Mouse (Mus musculus): Measurements from ENCODE around the gene Aass. TPM values are rescaled to one million over a fixed set of nuclear protein-coding genes. Genes with fewer than 3 reads are reported as not detected.
"Not testable (repeated sequence)": the region's sequence is repeated elsewhere in the genome, so short reads cannot be mapped to it uniquely, and the experiment has no call there.

The Aass gene
- 1.0 and 1.6 TPM in 2 replicates for polyA plus RNA-seq (2015; fragmentation: Nextera tagmentation; extraction: Ambion mirVana)

DNA sequence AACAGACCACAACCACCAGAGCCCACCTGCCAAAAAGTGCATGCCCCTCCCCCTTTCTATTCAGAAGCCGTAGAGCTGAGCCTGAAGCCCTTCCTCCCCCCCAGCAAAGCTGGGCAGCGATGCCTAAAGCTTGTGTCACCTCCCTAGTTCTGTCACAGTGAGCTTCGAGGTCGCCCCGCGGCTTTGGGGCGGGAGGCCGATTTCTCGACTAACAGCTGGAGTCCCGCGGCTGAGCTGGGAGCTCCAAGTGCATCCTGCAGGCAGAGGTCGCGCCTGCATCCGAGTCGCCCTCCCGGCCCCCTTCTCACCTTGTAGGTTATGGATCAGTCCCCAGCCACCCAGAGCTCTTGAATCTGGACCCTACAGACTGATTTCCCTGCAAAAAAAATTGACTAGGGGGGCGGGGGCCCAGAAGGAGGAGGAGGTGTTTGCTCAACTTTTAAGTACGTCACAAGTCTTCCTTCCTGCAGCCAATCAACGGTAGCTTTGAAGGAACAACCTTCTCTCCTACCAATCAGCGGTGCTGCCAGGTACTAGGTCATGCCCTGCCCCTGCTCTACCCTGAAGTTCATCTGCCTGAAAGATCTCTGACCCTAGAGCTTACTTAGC lies at the start of gene Aass:
TSS of gene Aass (minus strand) at position 414 of the 609 bp plus-strand sequence.
- H3K9me3 ChIP-seq (replicated peaks; ENCODE audit: control insufficient read depth, low read length, poor library complexity, severe bottlenecking) = no peaks in the 10 kb centered on the region
- H3K4me3 ChIP-seq (ENCODE audit: low read depth, low read length) = peak within 1 kb of the TSS; percentile 48
- peak within 1 kb of the TSS; percentile 73 for H3K4me2 ChIP-seq (ENCODE audit: low read length)
- no peak within 1 kb of the TSS for H3K27ac ChIP-seq (ENCODE audit: low read length)
- no peaks in the 10 kb centered on the region; the same call in 1 of the 2 replicates for H3K27me3 ChIP-seq (ENCODE audit: control insufficient read depth, insufficient read depth, low read depth, low read length)
- peaks cover 8% of the 10 kb centered on the region; the same call in 1 of the 2 replicates for H3K4me1 ChIP-seq (ENCODE audit: control insufficient read depth, insufficient read depth, low read length)
- peak; percentile 88 for ATAC-seq
- under 1% methylated on average over 20 of the region's 20 CpGs for WGBS
- no peaks in the 10 kb centered on the region for H3K36me3 ChIP-seq (ENCODE audit: control insufficient read depth, insufficient read depth, low read length)
- H3K9ac ChIP-seq (ENCODE audit: low read depth, low read length) = peak within 1 kb of the TSS; percentile 35; the same call in 1 of the 2 replicates

DNA sequence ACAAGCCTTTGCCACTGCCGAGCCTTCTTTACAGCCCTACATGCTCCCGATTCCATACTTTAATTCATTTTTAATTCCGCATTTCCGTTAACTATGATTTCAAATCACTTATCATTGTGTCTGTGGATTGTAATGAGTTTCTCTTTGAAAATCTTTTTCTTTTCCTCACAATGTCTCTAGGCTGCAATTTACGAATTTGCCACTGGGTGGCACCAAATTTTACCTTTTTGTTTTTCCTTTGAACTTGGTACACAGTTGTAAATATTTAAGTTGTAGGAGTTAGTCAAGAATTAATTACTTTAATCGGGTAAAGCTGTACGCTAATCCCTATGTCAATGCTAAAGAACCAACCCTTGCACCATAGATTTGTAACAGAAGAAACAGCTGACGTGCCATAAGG lies 47.3 kb upstream of the Aass start:
- Histone ChIP-seq H3K4me3 (ENCODE audit: low read depth, low read length) (peak overlapping the region; percentile 5; the same call in 1 of the 2 replicates), H3K27me3 (ENCODE audit: control insufficient read depth, insufficient read depth, low read depth, low read length) (no peaks in the 10 kb centered on the region), H3K9me3 (replicated peaks; ENCODE audit: control insufficient read depth, low read length, poor library complexity, severe bottlenecking) (no peaks in the 10 kb centered on the region), H3K27ac (ENCODE audit: low read length) (no peak overlapping the region), H3K4me1 (ENCODE audit: control insufficient read depth, insufficient read depth, low read length) (no peaks in the 10 kb centered on the region), H3K9ac (ENCODE audit: low read depth, low read length) (no peak overlapping the region), H3K4me2 (ENCODE audit: low read length) (peak overlapping the region; percentile 20), H3K36me3 (ENCODE audit: control insufficient read depth, insufficient read depth, low read length) (no peaks in the 10 kb centered on the region)
- 15% methylated on average over 8 of the region's 8 CpGs for WGBS
- 0 out of 2 replicates have a peak, but pooled peaks have one; percentile 45 for ATAC-seq

DNA sequence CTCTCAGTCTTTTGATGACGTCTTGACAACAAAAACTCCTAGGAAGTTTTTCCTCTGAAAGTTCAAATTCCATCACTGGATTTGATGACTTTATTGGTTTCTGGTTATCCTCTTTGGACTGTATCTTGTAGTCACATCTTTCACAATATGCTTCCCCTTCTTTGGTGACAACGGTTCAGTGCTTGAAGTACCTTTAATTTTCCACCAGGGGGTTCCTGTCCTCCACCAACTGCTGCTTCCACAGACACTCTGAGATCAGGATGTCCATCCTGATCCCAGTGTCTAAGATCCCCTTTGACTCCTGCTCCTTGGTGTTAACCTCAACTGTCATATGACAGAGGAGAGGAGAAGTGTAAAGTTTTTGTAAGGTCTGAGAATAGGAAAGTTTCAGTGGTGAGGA lies 31.0 kb upstream of the Aass start:
- not testable (repeated sequence) for H3K9me3 ChIP-seq (replicated peaks; ENCODE audit: control insufficient read depth, low read length, poor library complexity, severe bottlenecking); H3K27me3 ChIP-seq (ENCODE audit: control insufficient read depth, insufficient read depth, low read depth, low read length); H3K9ac ChIP-seq (ENCODE audit: low read depth, low read length); H3K4me3 ChIP-seq (ENCODE audit: low read depth, low read length); H3K36me3 ChIP-seq (ENCODE audit: control insufficient read depth, insufficient read depth, low read length); H3K4me1 ChIP-seq (ENCODE audit: control insufficient read depth, insufficient read depth, low read length); H3K27ac ChIP-seq (ENCODE audit: low read length); H3K4me2 ChIP-seq (ENCODE audit: low read length); ATAC-seq
- 68% methylated on average over 1 of the region's 2 CpGs for WGBS

DNA sequence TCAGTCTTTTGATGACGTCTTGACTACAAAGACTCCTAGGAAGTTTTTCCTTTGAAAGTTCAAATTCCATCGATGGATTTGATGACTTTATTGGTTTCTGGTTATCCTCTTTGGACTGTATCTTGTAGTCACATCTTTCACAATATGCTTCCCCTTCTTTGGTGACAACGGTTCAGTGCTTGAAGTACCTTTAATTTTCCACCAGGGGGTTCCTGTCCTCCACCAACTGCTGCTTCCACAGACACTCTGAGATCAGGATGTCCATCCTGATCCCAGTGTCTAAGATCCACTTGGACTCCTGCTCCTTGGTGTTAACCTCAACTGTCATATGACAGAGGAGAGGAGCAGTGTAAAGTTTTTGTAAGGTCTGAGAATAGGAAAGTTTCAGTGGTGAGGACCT lies 23.6 kb upstream of the Aass start:
- H3K4me2 ChIP-seq (ENCODE audit: low read length); H3K27ac ChIP-seq (ENCODE audit: low read length); H3K4me3 ChIP-seq (ENCODE audit: low read depth, low read length); H3K4me1 ChIP-seq (ENCODE audit: control insufficient read depth, insufficient read depth, low read length); H3K9me3 ChIP-seq (replicated peaks; ENCODE audit: control insufficient read depth, low read length, poor library complexity, severe bottlenecking); H3K9ac ChIP-seq (ENCODE audit: low read depth, low read length); ATAC-seq; H3K27me3 ChIP-seq (ENCODE audit: control insufficient read depth, insufficient read depth, low read depth, low read length); H3K36me3 ChIP-seq (ENCODE audit: control insufficient read depth, insufficient read depth, low read length): not testable (repeated sequence)
- WGBS = 81% methylated on average over 2 of the region's 3 CpGs

DNA sequence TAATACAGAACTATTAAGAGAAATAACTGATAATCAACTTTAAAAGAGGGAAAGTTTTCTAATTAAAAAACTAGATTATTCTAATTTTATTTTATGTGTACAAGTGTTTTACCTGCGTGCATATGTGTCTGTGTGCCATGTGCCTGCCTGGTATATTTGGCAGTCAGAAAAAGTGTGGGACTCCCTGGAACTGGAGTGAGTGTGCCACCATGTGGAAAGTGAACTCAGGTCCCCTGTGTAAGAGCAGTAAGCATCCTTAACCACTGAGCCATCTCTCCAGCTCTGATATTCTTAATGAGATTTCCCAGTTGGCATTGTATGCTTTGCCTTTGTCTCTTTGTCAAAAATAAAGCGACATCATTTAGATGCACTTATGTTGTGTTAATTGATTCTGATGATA lies 20.3 kb upstream of the Aass start:
- no peaks in the 10 kb centered on the region for H3K9me3 ChIP-seq (replicated peaks; ENCODE audit: control insufficient read depth, low read length, poor library complexity, severe bottlenecking)
- H3K4me3 ChIP-seq (ENCODE audit: low read depth, low read length) = no peak overlapping the region
- no peak for ATAC-seq
- no peak overlapping the region for H3K27ac ChIP-seq (ENCODE audit: low read length)
- no peaks in the 10 kb centered on the region for H3K4me1 ChIP-seq (ENCODE audit: control insufficient read depth, insufficient read depth, low read length)
- H3K4me2 ChIP-seq (ENCODE audit: low read length) = no peak overlapping the region
- H3K36me3 ChIP-seq (ENCODE audit: control insufficient read depth, insufficient read depth, low read length) = no peaks in the 10 kb centered on the region
- H3K27me3 ChIP-seq (ENCODE audit: control insufficient read depth, insufficient read depth, low read depth, low read length) = no peaks in the 10 kb centered on the region
- 94% methylated on average over 2 of the region's 2 CpGs for WGBS
- H3K9ac ChIP-seq (ENCODE audit: low read depth, low read length) = no peak overlapping the region

DNA sequence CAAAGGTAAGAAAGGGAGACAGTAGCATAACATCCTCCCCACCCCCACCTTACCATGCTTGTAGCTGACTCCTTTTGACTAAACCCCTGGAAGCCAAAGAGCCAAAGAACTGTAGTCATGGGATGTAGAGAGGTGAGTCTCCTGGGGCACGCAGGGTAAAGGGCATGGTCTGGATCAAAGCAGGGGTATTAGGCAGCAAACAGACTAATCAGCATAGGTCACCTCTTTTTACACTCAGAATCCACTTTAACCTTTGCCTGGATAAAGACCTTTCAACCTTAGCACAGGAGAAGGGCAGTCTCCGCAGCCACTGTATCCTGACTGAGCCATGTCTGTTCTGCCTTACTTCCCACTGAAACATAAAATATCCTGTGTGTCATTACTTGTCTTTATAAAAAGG lies 14.4 kb upstream of the Aass start:
- no peaks in the 10 kb centered on the region for H3K4me1 ChIP-seq (ENCODE audit: control insufficient read depth, insufficient read depth, low read length)
- no peaks in the 10 kb centered on the region for H3K27me3 ChIP-seq (ENCODE audit: control insufficient read depth, insufficient read depth, low read depth, low read length)
- H3K9me3 ChIP-seq (replicated peaks; ENCODE audit: control insufficient read depth, low read length, poor library complexity, severe bottlenecking) = no peaks in the 10 kb centered on the region
- no peak overlapping the region for H3K9ac ChIP-seq (ENCODE audit: low read depth, low read length)
- H3K27ac ChIP-seq (ENCODE audit: low read length) = no peak overlapping the region
- no peak for ATAC-seq
- WGBS = 83% methylated on average over 2 of the region's 2 CpGs
- H3K36me3 ChIP-seq (ENCODE audit: control insufficient read depth, insufficient read depth, low read length) = no peaks in the 10 kb centered on the region
- no peak overlapping the region for H3K4me2 ChIP-seq (ENCODE audit: low read length)
- H3K4me3 ChIP-seq (ENCODE audit: low read depth, low read length) = no peak overlapping the region

DNA sequence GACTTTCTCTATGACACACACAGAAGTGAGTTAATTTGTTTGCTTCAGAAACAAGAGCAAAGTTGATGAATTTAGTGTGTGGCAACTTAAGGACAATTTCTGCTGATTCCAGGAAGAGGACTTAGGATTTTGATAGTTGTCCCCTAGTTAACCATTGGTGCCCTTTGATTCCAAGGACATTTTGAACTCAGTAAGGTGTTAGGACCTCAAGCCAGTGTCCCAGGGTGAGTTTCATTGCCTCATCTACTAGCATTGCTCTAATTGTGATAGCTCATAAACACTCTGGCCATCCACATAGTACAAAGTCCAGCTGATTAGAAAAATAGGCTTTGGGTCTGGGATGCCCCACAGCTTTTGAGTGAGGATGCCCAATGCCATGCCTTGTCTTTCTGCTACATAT lies 11.2 kb upstream of the Aass start:
- no peak overlapping the region for H3K4me2 ChIP-seq (ENCODE audit: low read length)
- H3K27ac ChIP-seq (ENCODE audit: low read length) = no peak overlapping the region
- no peaks in the 10 kb centered on the region for H3K4me1 ChIP-seq (ENCODE audit: control insufficient read depth, insufficient read depth, low read length)
- H3K9me3 ChIP-seq (replicated peaks; ENCODE audit: control insufficient read depth, low read length, poor library complexity, severe bottlenecking) = no peaks in the 10 kb centered on the region
- no peaks in the 10 kb centered on the region for H3K27me3 ChIP-seq (ENCODE audit: control insufficient read depth, insufficient read depth, low read depth, low read length)
- no peak overlapping the region for H3K4me3 ChIP-seq (ENCODE audit: low read depth, low read length)
- no peak overlapping the region for H3K9ac ChIP-seq (ENCODE audit: low read depth, low read length)
- no peaks in the 10 kb centered on the region for H3K36me3 ChIP-seq (ENCODE audit: control insufficient read depth, insufficient read depth, low read length)
- ATAC-seq = no peak

DNA sequence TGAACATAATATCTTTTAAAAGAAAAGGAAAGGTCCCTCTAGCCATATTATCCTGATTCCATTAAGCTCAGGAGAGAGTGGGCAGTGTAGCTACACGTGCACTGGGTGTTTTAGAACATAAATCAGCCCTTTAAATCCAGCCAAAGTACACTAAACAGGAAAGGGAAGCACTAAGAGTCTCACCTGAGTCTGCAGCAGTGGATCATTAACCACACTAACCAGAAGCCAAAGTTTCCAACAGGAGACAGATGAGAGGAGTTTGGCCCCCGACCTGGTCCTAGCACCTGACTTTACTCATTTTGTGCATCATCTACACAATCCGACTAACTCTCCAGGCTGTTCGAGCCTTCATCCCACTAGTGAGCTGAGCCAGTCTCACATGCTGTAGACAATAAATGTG lies 1.8 kb downstream of the Aass start:
- Histone ChIP-seq H3K27me3 (ENCODE audit: control insufficient read depth, insufficient read depth, low read depth, low read length) (no peaks in the 10 kb centered on the region; the same call in 1 of the 2 replicates), H3K4me2 (ENCODE audit: low read length) (no peak overlapping the region), H3K4me3 (ENCODE audit: low read depth, low read length) (no peak overlapping the region), H3K9me3 (replicated peaks; ENCODE audit: control insufficient read depth, low read length, poor library complexity, severe bottlenecking) (no peaks in the 10 kb centered on the region), H3K4me1 (ENCODE audit: control insufficient read depth, insufficient read depth, low read length) (peaks cover 8% of the 10 kb centered on the region; the same call in 1 of the 2 replicates), H3K9ac (ENCODE audit: low read depth, low read length) (no peak overlapping the region), H3K27ac (ENCODE audit: low read length) (no peak overlapping the region), H3K36me3 (ENCODE audit: control insufficient read depth, insufficient read depth, low read length) (no peaks in the 10 kb centered on the region)
- ATAC-seq = no peak
- 73% methylated on average over 4 of the region's 4 CpGs for WGBS

DNA sequence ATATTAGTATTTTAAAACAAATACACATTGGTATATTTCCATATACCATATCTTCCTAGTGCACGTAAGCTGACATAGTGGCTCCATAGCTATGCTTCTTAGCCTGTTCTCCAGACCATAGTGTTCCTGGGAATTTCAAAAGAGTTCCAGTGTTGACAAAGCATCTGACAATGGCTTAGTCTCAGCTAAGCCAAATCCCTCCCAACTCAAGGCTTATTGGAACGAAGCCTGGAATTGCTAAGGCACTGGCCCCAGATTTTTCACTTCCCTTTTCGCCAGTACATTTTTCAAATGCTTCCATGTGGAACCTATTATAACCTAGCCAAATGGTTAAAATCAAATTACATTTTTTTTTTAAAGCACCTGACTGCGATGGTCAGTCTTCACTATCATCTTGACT lies 3.6 kb downstream of the Aass start:
- Histone ChIP-seq H3K9ac (ENCODE audit: low read depth, low read length) (no peak overlapping the region), H3K27ac (ENCODE audit: low read length) (no peak overlapping the region), H3K4me2 (ENCODE audit: low read length) (no peak overlapping the region), H3K36me3 (ENCODE audit: control insufficient read depth, insufficient read depth, low read length) (no peaks in the 10 kb centered on the region), H3K27me3 (ENCODE audit: control insufficient read depth, insufficient read depth, low read depth, low read length) (no peaks in the 10 kb centered on the region; the same call in 1 of the 2 replicates), H3K4me3 (ENCODE audit: low read depth, low read length) (no peak overlapping the region), H3K4me1 (ENCODE audit: control insufficient read depth, insufficient read depth, low read length) (peaks cover 8% of the 10 kb centered on the region; the same call in 1 of the 2 replicates), H3K9me3 (replicated peaks; ENCODE audit: control insufficient read depth, low read length, poor library complexity, severe bottlenecking) (no peaks in the 10 kb centered on the region)
- ATAC-seq = no peak
- 63% methylated on average over 4 of the region's 4 CpGs for WGBS

Data from midbrain, embryonic 16.5 days (tissue).